Mouse (Mus musculus) thymus, postnatal 10 days (tissue): ENCODE results near the gene Coq8a.

Experiments used
- DNase-seq, 2 experiments: peaks; one replicate each; pipeline ENCODE4 v3.0.0; 2021; ENCODE audit warnings: low spot score in 2 of 2

Coq8a gene

GRCm38 (mm10) chr1:180175167-180175566 lies 24.2 kb downstream of the Coq8a start:
- DNase-seq = no peak

- no peak for DNase-seq
These were observed 24.7 kb downstream of the Coq8a start for GRCm38 (mm10) chr1:180174718-180175117.

DNA sequence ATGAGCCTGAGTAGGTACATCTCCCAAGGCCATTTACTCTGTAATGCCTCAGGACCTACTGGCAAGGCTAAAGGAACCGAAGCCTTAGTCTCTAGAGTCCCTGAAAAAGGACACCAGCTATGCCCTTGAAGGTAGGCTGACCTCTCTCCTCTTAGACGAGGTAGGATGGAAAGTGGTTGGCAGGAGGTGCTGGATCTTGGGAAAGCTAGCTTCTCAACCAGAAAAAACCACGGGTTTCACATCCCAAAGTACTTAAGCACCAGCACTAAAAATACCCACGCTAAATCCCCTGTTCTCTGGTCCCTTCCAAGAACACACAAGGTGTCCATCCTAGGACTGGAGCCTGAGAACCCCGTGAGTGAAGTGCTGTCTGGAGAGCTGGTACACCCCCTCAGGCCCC lies 26.4 kb downstream of the Coq8a start:
- no peak for DNase-seq

DNA sequence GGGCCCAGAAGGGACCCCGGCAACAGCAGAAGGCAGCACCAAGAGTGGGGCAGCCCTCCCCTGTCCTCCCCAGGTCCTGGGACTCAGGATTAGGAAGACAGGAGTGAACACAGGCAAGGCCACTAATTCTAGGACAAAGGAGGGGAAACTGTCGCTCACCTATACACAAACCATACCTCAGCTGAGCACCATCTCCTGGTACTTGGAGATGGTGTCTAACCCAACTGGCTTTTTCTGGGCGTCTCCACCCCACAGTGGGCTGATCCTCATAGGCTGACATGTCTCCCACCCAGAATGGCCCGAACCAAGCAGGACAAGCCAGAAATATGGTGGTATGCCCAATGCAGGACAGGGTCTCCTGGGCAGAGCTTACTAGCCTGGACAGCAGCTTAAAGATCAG lies 26.8 kb downstream of the Coq8a start:
- no peak for DNase-seq

GRCm38 (mm10) chr1:180171883-180172282 lies 27.5 kb downstream of the Coq8a start:
- no peak for DNase-seq

GRCm38 (mm10) chr1:180170071-180170470 lies 29.3 kb downstream of the Coq8a start:
- no peak for DNase-seq

GRCm38 (mm10) chr1:180169161-180169560 lies 30.2 kb downstream of the Coq8a start:
- DNase-seq = no peak

DNA sequence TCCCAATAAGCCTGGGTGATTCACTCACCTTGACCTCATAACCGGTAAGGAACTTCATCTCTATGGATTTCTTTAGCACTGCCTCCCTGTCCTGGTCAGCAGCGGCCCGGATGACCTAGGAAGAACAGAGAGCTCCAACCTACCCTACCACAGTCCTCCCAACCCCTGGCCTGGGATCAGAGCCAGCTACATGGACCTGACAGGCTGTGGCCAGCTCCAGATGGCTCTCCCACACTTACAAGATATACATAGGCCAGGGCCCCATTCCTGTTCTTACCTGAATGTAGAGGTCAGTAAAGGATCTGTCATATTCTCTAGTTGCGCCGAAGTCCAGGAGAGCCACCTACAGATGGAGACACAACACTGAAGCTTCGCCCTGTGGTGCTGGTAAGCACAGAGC lies 31.1 kb downstream of the Coq8a start:
- DNase-seq = no peak

DNA sequence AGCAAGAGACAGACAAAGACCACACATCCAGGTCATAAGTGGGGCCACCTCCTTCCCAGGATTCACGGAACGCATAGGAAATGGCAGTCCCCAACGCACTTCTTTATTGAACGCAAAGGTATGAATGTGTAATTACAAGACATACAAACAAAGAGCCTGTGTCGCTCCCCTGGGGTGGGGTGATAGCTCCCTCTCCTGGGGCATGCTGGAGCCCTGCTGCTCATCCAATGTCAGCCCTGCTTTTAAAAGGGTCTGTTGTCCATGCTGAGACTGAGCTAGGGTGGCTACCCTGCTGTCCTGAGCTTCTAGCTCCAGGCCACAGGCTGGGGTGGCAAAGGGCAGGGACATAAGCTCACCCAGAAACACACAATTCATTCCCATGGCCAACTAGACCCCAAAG lies 32.9 kb downstream of the Coq8a start:
- no peak for DNase-seq

- DNase-seq = no peak
These were observed 36.4 kb downstream of the Coq8a start for GRCm38 (mm10) chr1:180162986-180163385.

DNA sequence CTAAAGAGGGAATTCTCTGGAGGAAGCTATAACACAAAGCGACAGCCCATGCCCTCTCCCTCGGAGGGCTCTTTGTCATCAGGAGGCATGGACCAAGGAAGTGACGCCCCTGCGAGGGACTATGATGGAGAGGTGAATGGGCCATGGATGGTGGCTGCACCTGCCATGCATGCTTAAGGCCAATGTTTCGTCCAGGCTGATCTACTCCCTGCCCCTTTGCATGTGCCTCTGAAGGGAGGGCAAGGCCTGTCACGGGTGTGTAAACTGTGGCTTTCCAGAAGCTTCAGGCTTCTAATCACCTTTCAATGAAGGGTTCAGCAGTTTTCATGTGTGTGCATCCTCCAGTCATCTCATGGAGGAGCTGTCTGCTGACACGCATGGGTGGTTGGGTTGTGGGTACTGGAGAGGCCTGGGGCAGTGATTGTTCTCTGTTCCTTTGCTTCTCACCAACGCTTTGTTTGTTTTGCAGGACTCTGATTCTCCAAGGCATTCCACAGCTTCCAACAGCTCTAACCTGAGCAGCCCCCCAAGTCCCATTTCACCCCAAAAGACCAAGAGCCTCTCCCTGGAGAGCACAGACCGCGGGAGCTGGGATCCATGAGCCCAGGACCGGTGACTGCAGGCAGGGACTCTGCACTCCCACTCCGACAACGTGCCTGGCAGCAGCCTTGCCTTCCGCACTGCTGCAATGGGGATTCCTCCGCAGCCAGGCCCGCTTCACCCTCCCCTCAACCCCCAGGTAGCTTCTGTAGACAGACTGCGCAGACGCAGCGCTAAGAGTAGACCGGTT lies 37.6 kb downstream of the Coq8a start:
- DNase-seq = no peak

GRCm38 (mm10) chr1:180161160-180161559 lies 38.2 kb downstream of the Coq8a start:
- no peak for DNase-seq

DNA sequence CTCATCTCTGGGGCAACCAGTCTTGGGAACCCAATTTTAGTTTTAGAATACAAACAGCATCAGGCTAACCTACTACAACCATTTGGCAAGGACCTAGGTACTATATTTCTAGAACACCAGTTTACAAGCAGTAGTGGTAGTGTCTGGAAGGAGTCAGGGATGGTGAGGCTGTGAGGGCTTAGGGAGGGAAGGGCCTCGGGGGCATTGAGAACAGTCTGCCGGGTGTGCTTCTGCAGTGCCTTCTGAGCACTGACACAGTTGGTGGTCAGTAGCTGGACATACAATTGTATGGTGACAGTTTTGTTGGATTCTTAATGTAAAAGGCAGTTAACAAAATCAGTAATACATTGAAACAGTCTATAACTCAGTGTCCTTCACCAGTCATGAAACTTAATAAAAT lies 38.9 kb downstream of the Coq8a start:
- DNase-seq = no peak

GRCm38 (mm10) chr1:180158648-180159047 lies 40.8 kb downstream of the Coq8a start:
- DNase-seq = no peak

DNA sequence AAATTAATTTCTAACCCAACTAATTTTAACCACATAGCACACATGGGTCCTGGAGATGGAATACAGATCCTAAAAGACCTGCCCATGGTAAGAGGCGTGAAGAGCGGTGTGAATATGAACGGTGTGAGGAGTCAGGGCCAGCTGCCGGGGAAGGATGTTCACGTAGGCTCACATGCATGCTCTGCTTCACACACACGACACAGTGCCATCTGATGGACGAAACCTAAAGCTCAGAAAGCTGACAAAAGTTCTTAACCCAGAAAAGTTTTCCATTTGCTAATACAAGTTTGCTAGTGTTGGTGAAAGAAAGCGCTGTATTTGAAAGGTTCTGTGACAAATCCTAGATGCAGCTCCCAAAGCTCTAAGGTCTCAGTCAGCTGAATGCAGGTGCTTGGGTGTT lies 48.2 kb downstream of the Coq8a start:
- no peak for DNase-seq

- DNase-seq = no peak
These were observed 50.8 kb downstream of the Coq8a start for GRCm38 (mm10) chr1:180148563-180148962.

- no peak for DNase-seq
These were observed 51.4 kb downstream of the Coq8a start for GRCm38 (mm10) chr1:180148036-180148435.

DNA sequence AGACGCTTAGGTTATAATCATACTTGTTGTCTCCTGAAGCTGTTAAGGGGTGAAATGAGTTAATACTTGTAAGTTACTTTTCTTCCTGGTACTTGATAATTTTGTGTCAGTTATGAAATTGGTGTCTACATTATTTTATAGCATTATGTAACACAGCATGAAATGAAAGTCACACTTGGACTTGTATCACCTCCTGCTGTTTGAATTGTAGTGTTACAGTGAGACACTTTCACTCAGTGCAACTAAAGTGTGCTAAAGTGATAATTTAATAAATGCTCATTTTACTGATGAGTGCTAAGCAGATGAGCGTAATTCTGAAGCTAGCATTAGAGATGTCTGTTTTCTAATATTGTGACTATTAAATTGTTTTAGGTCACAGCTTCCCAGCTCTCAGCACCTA lies 58.4 kb downstream of the Coq8a start:
- no peak for DNase-seq

DNA sequence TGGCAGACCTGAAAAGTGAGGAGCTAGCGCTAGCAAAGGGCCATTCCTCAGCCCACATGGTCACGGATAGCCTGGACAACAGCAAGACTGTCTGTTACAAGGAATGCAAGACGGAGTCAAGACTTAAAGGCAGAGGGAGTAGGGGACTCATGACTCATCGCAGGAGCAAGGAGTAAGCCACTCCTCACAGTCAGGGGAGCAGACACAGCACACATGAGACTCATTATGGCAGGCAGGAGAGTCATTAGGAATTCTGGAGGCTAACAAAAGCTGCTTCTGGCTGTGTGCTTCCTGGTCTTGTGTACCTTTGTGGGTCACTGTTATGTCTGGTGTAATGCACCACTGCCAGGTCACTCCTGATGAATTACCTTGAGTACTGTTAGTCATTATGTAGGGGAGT lies 60.2 kb downstream of the Coq8a start:
- DNase-seq = no peak

- DNase-seq = no peak
These were observed 67.2 kb downstream of the Coq8a start for GRCm38 (mm10) chr1:180132187-180132586.

DNA sequence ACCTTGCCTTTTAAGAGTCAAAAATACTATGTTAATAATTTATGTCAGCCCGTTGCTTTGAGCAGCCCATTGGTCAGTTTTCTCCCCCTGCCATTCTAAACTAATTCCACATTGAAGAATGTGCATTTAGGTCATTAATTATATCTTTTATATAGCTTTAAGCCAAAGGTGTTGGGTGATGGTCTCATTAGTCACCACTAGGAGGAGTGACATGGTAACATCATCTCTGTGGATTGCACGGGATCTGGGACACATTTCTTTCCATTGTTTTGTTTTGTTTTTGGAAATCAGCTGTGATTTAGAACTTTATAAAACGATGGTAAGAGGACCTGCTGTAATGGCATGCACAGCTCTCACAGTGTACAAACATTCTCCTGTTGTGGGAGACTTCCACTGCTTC lies 68.0 kb downstream of the Coq8a start:
- DNase-seq = no peak

DNA sequence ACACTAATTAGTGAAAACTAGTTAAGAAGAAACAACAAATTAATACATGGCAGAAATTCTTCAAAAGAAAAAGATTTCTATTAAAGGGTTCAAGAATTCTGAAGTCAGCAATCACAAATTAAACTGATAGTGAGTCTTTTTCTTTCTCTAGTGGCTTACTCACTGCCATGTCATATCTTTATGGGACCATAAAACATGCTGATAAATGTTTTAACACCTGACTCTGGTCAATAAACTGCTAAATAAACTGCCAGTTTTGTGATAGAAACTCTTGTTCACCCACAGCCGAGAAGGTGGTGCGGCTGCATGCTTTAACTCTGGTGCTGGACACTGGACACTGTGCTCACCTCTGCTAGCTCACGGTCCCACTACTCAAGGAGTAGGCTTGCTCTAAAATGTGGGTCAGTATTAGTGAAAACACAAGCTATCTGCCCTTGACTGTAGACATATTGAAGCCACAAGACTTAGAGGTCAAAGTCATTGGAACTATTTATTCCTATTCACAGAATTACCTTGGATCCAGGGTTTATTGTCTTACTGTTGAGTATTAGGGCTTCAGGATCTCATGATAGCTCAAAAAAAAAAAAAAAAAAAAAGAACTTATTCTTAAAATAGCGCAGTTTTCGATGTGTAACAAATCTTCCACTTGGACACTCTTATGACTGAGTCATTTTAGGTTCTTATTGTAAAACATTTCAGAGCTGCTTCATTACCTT lies 71.2 kb downstream of the Coq8a start:
- DNase-seq = no peak

- DNase-seq = no peak
These were observed 81.2 kb downstream of the Coq8a start for GRCm38 (mm10) chr1:180118233-180118632.
